Mouse (Mus musculus): ENCODE data around the gene Tgm5. TPM values are rescaled to one million over a fixed set of nuclear protein-coding genes. Genes with fewer than 3 reads are reported as not detected.

Tgm5 gene
- total and polyA plus RNA-seq, 3 experiments = 0.11 TPM; not detected in 2

GRCm38 (mm10) chr2:121115418-121115817 lies 29.8 kb upstream of the Tgm5 start:
- Histone ChIP-seq H3K4me3 (ENCODE audit: low read depth, low read length) (no peak overlapping the region), H3K4me1 (ENCODE audit: insufficient read depth, low read depth, low read length) (no peaks in the 10 kb centered on the region), H3K9me3 (replicated peaks) (no peaks in the 10 kb centered on the region), H3K27me3 (ENCODE audit: insufficient read depth, low read length) (peaks cover 35% of the 10 kb centered on the region), H3K36me3 (replicated peaks) (no peaks in the 10 kb centered on the region)
- no peak for DNase-seq (ENCODE audit: low spot score)
- TF ChIP-seq POLR2AphosphoS5 (IDR thresholded peaks at IDR 0.05; ENCODE audit: insufficient replicate concordance, low read depth, low read length) (no peak), CTCF (IDR thresholded peaks at IDR 0.05; ENCODE audit: low read depth, low read length) (no peak), GATA2 (IDR thresholded peaks at IDR 0.05; ENCODE audit: borderline replicate concordance, low read depth, low read length) (no peak), TAL1 (conservative IDR thresholded peaks at IDR 0.05; ENCODE audit: low read depth, low read length) (no peak)
- no peak for ATAC-seq (ENCODE audit: extremely low read depth, insufficient number of reproducible peaks, low FRiP score, poor library complexity, severe bottlenecking)

DNA sequence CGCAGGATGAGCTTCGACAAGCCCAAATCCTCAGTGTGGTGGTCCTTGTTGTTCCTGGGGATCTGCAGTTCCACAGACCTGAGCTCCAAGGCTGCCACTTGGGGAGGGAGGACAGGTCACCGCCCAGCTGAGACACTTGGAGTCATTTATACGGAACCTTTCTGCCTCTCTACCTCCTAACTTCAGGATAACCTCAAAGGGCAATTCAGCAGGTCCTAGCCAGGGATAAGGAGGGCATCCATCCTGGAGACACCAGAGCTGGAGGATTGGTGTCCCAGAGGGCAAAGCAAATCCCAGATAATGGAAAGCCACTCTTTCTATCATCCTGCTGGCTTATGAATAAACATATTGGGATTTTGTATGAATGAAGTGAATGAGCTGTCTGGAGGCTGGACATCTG lies 24.1 kb upstream of the Tgm5 start, which contains the start of gene Tgm7:
TSS of gene Tgm7 (minus strand) at position 101 of the 400 bp plus-strand sequence.
- Histone ChIP-seq H3K4me3 (ENCODE audit: low read depth, low read length) (no peak within 1 kb of the TSS), H3K27me3 (ENCODE audit: insufficient read depth, low read length) (peaks cover 27% of the 10 kb centered on the region), H3K4me1 (ENCODE audit: insufficient read depth, low read depth, low read length) (no peaks in the 10 kb centered on the region), H3K36me3 (replicated peaks) (no peaks in the 10 kb centered on the region), H3K9me3 (replicated peaks) (no peaks in the 10 kb centered on the region)
- no peak for TF ChIP-seq TAL1 (conservative IDR thresholded peaks at IDR 0.05; ENCODE audit: low read depth, low read length)
- no peak for TF ChIP-seq CTCF (IDR thresholded peaks at IDR 0.05; ENCODE audit: low read depth, low read length)
- TF ChIP-seq POLR2AphosphoS5 (IDR thresholded peaks at IDR 0.05; ENCODE audit: insufficient replicate concordance, low read depth, low read length) = no peak
- no peak for TF ChIP-seq GATA2 (IDR thresholded peaks at IDR 0.05; ENCODE audit: borderline replicate concordance, low read depth, low read length)
- no peak for TF ChIP-seq GATA1 (IDR thresholded peaks at IDR 0.05; ENCODE audit: borderline replicate concordance, low read length)
- DNase-seq (ENCODE audit: low spot score) (no peak), ATAC-seq (ENCODE audit: extremely low read depth, insufficient number of reproducible peaks, low FRiP score, poor library complexity, severe bottlenecking) (no peak)

- no peaks in the 10 kb centered on the region for H3K36me3 ChIP-seq (replicated peaks)
- no peaks in the 10 kb centered on the region for H3K4me1 ChIP-seq (ENCODE audit: insufficient read depth, low read depth, low read length)
- H3K9me3 ChIP-seq (replicated peaks) = no peaks in the 10 kb centered on the region
- no peak overlapping the region for H3K4me3 ChIP-seq (ENCODE audit: low read depth, low read length)
- no peak for TF ChIP-seq GATA2 (IDR thresholded peaks at IDR 0.05; ENCODE audit: borderline replicate concordance, low read depth, low read length)
- no peak for TF ChIP-seq CTCF (IDR thresholded peaks at IDR 0.05; ENCODE audit: low read depth, low read length)
- TF ChIP-seq GATA1 (IDR thresholded peaks at IDR 0.05; ENCODE audit: borderline replicate concordance, low read length) = no peak
- TF ChIP-seq TAL1 (conservative IDR thresholded peaks at IDR 0.05; ENCODE audit: low read depth, low read length) = no peak
- no peak for TF ChIP-seq POLR2AphosphoS5 (IDR thresholded peaks at IDR 0.05; ENCODE audit: insufficient replicate concordance, low read depth, low read length)
- H3K27me3 ChIP-seq (ENCODE audit: insufficient read depth, low read length) = peaks cover 23% of the 10 kb centered on the region
- ATAC-seq (ENCODE audit: extremely low read depth, insufficient number of reproducible peaks, low FRiP score, poor library complexity, severe bottlenecking) (no peak), DNase-seq (ENCODE audit: low spot score) (no peak)
Measured at GRCm38 (mm10) chr2:121105940-121106339, 20.3 kb upstream of the Tgm5 start.

DNA sequence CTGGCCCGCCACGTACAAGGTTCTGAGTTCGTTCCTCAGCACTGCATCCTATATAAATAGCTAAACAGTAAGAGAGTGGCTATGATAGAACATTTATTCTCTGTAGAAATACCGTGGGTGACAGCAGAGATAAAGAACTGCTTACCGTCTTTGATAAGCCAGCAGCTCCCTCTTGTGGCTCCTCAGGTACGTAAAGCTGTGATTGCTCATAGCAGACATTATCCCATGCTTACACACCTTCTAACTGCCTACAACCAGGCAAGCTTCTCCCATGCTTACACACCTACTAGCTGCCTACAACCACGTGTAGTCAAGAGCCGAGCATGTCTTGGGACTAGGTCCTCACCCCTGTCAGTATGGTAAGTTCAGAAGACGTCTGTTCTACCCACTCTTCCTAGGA lies 16.4 kb upstream of the Tgm5 start:
- Histone ChIP-seq H3K36me3 (replicated peaks) (no peaks in the 10 kb centered on the region), H3K27me3 (ENCODE audit: insufficient read depth, low read length) (peaks cover 14% of the 10 kb centered on the region), H3K9me3 (replicated peaks) (no peaks in the 10 kb centered on the region), H3K4me3 (ENCODE audit: low read depth, low read length) (no peak overlapping the region), H3K4me1 (ENCODE audit: insufficient read depth, low read depth, low read length) (no peaks in the 10 kb centered on the region)
- no peak for TF ChIP-seq GATA1 (IDR thresholded peaks at IDR 0.05; ENCODE audit: borderline replicate concordance, low read length)
- peak; percentile 31; the same call in 1 of the 2 replicates for TF ChIP-seq CTCF (IDR thresholded peaks at IDR 0.05; ENCODE audit: low read depth, low read length)
- TF ChIP-seq POLR2AphosphoS5 (IDR thresholded peaks at IDR 0.05; ENCODE audit: insufficient replicate concordance, low read depth, low read length) = no peak
- ATAC-seq (ENCODE audit: extremely low read depth, insufficient number of reproducible peaks, low FRiP score, poor library complexity, severe bottlenecking) (no peak), DNase-seq (ENCODE audit: low spot score) (peak; percentile 45)

- no peak for TF ChIP-seq TAL1 (conservative IDR thresholded peaks at IDR 0.05; ENCODE audit: low read depth, low read length)
- no peak for TF ChIP-seq POLR2AphosphoS5 (IDR thresholded peaks at IDR 0.05; ENCODE audit: insufficient replicate concordance, low read depth, low read length)
- no peak for TF ChIP-seq CTCF (IDR thresholded peaks at IDR 0.05; ENCODE audit: low read depth, low read length)
- no peak for TF ChIP-seq GATA2 (IDR thresholded peaks at IDR 0.05; ENCODE audit: borderline replicate concordance, low read depth, low read length)
- TF ChIP-seq GATA1 (IDR thresholded peaks at IDR 0.05; ENCODE audit: borderline replicate concordance, low read length) = no peak
- no peaks in the 10 kb centered on the region for H3K9me3 ChIP-seq (replicated peaks)
- no peaks in the 10 kb centered on the region for H3K36me3 ChIP-seq (replicated peaks)
- DNase-seq (ENCODE audit: low spot score) = no peak
- H3K27me3 ChIP-seq (ENCODE audit: insufficient read depth, low read length) = peaks cover 51% of the 10 kb centered on the region
- H3K4me3 ChIP-seq (ENCODE audit: low read depth, low read length) = no peak overlapping the region
- no peak for ATAC-seq (ENCODE audit: extremely low read depth, insufficient number of reproducible peaks, low FRiP score, poor library complexity, severe bottlenecking)
- peaks cover 3% of the 10 kb centered on the region; the same call in 1 of the 2 replicates for H3K4me1 ChIP-seq (ENCODE audit: insufficient read depth, low read depth, low read length)
Measured at GRCm38 (mm10) chr2:121089751-121090150, 4.1 kb upstream of the Tgm5 start.

DNA sequence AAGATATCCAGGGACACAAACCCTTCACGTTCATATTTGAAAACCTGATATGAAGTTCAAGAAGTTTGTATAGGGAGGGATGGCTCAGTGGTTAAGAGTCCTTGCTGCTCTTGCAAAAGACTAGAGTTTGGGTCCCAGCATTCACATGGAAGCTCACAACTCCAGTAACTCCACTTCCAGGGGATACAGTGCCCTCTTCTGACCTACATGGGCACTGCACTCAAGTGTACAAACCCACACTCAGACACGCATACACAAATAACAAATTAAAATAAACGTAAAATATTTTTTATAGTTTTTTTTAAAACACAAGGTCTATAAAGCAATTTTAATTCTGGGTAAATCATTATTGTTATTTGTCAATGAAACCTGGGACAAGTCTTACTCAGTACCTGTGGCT lies 2.9 kb upstream of the Tgm5 start:
- TF ChIP-seq POLR2AphosphoS5 (IDR thresholded peaks at IDR 0.05; ENCODE audit: insufficient replicate concordance, low read depth, low read length) (no peak), GATA1 (IDR thresholded peaks at IDR 0.05; ENCODE audit: borderline replicate concordance, low read length) (no peak), GATA2 (IDR thresholded peaks at IDR 0.05; ENCODE audit: borderline replicate concordance, low read depth, low read length) (no peak), TAL1 (conservative IDR thresholded peaks at IDR 0.05; ENCODE audit: low read depth, low read length) (no peak), CTCF (IDR thresholded peaks at IDR 0.05; ENCODE audit: low read depth, low read length) (no peak)
- H3K4me1 ChIP-seq (ENCODE audit: insufficient read depth, low read depth, low read length) = peaks cover 3% of the 10 kb centered on the region; the same call in 1 of the 2 replicates
- H3K36me3 ChIP-seq (replicated peaks) = no peaks in the 10 kb centered on the region
- H3K4me3 ChIP-seq (ENCODE audit: low read depth, low read length) = no peak overlapping the region
- no peaks in the 10 kb centered on the region for H3K9me3 ChIP-seq (replicated peaks)
- DNase-seq (ENCODE audit: low spot score) (no peak), ATAC-seq (ENCODE audit: extremely low read depth, insufficient number of reproducible peaks, low FRiP score, poor library complexity, severe bottlenecking) (no peak)
- peaks cover 40% of the 10 kb centered on the region for H3K27me3 ChIP-seq (ENCODE audit: insufficient read depth, low read length)

All from G1E (cell line).